Mouse (Mus musculus): Measurements from ENCODE around the gene Vav3.
"Not testable (repeated sequence)": the region's sequence is repeated elsewhere in the genome, so short reads cannot be mapped to it uniquely, and the experiment has no call there.

The Vav3 gene

DNA sequence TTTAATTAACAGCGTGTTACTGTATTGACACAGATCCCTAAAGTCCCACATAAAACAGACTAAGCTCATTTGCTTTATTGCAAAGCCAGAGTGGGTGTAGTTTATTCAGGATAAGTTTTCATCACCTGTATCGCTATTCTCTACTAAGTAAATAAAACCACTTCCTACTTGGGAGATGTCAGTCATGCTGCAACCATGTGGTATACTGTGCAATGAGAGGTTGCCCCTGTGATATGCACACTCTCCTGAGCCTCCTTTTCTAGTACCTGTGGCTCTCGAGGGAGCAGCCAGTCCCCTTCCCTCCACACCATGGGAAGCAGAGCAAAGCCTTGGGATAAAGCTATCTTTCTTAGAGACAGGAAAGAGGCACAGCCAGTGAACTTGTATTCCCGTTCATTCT is 106.5 kb downstream of the Vav3 start:
- no peak for DNase-seq

DNA sequence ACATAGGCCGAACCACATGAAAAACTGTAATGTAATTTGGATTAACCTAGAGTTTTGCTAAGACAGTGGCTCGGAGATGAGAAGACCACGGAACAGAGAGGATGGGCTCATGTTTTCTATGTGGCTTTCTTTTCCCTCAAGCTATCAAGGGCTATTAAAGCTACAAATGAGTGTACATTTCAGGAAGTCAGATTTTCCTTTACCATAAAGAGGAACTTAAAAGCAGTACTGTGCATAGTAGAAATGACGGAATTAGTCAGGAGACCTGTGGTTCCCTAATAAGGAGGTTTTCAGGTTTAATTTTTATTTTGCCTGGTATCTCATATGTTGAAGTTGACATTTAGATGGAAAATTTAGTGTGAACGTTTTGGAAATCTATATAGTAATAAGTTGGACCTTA is 107.8 kb downstream of the Vav3 start:
- DNase-seq, result not testable (repeated sequence)

DNA sequence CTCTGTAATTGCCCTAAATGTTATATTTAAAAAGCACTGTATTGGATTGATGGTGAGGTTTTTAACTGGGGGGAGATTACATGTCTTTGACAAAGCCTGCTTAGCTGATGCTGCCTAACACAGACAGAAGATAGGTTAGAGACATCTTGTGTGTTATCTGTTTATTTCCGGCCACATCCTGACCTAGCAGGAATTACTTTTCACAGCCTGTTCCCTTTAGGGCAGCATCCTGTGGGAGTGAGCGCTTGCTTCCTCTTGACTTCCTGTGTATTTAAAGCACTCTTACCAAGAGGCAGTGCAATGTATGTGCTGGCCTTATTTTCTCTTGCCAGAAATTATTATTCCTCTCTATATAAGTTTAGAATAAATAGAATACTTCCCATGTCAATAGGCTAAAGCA is 111.5 kb downstream of the Vav3 start:
- no peak for DNase-seq

DNA sequence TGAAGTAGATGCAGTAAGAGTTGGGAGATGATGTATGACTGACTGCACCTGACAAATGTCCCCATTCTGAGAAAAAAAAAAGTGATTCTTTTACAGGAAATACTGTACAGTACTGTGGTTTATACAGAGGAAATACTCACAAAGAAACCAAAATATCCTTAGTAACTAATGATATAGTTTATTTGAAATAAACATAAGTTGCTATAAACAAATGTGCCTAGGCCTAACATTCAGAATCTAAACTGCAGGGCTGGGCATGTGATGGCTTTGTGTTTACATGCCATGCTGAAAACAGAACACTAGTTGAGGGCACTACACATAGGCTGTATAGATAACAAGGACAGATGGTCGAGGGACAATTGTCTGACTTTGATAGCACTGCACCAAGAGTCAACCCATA is 114.2 kb downstream of the Vav3 start:
- no peak for DNase-seq

DNA sequence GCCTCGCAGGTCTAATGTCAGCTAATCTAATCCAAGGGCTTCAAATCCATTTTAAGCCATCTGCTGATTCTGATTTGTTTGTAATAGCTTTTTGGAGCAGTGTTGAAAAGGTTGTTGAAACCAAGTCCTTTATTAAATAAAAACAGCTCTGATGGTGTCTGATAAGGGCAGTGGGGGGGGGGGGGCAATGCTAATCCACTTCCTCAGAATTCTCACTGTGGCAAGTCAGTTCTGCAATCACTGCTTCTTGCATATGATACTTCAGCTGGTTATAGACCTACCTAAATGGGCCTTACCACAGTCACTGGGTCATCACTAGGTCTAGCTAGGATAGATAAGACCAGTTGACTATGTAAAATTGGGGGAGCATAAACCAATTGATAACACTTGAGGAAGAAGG is 115.9 kb downstream of the Vav3 start:
- DNase-seq, result no peak

DNA sequence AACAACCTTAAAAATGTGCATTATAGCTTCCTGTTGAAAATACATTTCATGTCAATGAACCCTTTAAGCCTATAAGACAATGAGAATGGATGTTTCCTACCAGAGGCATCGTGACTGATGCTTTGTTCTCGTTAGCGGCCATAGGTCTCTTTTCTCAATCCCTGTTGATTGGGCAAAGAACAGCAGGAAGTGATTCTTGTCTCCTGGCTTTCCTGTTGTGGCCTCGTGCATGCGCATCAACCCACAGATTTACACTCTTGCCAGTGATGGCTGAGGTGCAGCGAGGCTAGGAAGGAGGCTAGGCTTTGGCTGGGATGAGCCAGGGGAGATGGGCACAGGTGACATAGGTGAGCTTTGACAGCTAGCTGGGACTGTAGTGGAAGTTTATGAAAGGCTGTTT is 123.2 kb downstream of the Vav3 start:
- DNase-seq, result no peak

DNA sequence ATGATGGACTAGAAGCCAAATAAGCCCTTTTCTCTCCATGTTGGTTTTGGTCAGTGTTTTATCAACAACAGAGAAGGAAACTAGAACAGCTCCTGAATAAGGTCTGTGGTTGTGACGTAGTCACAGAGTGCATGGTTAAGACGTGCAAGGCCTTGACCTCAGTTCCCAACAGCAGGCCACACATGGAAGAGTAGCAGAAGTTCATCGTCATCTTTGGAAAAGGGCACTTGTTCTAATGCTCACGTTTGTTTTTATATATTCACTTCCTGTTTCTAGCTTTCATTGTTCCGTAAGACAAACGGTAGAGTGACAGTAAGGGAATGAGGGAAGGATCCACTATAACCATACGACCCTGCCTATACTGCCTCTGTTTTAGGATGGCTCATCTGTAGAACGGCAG is 124.1 kb downstream of the Vav3 start:
- DNase-seq, result no peak

DNA sequence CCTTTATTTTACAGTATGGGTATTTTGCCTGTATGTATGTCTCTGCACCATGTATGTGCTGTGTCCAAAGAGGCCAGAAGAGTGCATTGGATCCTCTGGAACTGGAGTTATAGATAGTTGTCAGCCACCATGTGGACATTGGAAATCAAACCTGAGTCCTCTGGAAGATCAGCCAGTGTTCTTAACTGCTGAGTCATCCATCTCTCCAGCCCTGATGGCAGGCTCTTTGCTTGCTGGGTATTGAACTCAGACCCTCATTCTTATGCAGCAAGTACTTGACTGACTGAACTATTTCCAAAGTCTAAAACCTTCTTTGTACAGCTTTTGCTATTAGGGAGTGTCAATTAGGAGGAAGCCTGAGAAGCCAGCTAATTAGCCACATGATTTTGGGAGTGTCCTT is 126.1 kb downstream of the Vav3 start:
- no peak for DNase-seq

DNA sequence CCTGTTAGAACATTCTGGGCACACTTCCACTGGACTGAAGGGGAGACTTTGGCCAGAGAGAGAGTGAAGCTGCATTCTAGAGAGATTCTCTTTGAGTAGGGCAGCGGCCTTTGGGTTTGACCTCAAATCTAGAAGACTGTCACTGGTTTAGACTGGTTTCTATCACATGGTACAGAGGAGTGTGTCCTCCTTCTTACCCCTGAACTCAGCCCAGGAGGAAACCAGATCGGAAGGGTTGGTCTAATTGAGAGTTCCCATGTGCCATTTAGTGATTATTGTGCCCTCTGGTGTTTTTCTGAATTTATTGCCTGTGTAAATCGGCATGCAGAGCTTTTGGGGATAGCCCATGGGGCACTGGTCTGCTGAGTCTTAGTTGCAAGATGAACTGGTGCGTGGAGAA is 126.8 kb downstream of the Vav3 start:
- no peak for DNase-seq

DNA sequence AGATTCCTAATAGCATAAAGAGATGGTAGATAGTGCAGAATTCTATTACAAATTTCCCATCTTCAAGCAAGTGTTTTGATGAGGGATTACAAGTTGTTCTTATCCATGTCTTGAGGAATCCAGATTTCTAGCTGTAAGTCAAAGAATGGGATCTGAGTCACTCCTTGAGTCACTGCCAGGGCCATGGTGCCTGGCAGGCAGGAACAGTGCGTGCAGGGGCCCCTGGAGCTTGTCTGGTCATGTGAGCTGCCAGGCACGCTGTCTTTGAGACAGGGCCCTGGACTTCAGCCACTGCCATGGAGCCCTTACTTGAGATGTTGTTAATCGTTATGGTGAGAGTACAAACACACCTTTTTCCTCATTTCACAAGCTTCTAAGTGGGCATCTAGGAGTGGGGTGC is 129.0 kb downstream of the Vav3 start:
- DNase-seq, result peak; percentile 40 to 54

DNA sequence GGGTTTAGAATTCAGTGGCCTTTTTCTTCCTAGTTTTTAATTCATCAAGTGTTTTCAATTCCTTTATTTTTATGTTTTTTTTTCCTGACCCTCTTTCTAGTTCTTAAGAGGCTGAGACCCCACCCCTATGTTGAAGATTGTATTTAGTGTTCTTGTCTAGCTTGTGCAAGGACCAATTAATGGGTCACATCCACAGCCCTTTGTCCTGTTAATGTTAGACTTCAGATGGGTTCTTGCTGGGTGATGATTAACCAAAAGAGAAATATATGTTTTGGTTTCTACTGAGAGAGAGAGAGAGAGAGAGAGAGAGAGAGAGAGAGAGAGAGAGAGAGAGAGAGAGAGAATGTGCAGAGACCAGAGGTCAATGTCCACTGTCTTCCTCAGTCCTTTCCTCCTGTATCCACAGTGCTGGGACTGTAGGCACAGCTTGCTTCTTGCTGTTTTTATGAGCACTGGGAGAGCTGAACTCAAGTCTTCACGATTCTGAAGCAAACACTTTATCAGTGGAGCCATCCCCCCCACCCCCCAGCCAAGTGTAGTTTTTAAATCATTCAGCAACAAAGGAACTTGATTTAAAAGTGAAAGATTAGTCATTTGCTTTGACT is 130.3 kb downstream of the Vav3 start:
- no peak for DNase-seq

DNA sequence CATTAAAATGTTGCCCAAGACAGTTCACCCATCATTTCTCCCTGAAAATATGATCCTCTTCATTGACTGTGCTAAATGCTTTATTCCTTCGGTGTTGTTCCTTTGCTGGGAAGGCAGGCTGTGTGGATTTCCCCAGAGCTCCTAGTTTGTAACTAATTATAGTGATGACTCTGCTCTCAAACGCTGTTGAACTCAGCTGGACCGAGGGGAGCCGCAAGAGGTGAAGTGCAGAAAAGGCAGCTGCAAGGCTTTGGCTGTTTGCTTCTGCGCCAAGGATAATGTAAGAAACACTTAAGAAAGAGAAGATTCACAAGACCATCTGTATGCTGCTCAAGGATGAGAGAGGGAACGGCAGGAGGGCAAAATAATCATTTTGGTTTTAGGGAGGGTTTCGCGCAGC is 136.1 kb downstream of the Vav3 start:
- DNase-seq, result no peak

DNA sequence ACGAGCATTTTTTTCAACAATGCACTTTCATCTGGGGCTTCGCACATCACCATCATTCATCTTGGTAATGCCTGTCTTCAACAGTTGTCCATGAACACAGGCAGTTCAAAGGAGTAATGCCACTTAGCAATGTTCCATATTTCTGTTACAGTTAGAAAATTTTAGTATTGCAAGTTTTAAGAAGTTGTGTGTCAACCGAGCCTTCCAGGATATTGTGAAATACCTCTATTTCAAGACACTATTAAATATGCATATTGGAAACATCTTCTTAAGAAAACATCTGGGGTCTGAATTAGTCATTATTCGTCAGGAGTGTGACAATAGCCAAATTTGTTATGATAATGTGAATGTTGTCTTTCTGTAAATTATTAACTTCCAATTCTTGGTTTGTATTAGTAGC is 137.8 kb downstream of the Vav3 start:
- DNase-seq, result no peak

DNA sequence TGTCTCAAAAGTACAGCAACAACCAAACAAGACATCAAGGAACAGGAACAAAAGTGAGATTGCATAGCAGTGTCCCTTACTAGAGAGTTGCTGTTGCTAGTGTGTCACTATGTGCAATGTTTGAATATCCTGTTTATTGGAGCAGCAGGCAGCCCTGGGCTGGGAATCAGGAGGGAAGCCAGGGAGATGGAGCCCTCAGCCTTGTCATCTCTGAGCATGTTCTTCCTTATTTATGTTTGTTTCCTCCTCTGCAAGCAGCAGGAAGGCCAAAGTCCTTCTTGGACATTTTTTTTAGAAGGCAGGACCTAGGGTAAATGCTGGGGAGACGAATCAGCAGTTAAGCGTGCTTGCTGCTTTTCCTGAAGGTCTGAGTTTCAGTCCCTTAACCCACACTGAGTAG is 140.2 kb downstream of the Vav3 start:
- DNase-seq, result no peak

DNA sequence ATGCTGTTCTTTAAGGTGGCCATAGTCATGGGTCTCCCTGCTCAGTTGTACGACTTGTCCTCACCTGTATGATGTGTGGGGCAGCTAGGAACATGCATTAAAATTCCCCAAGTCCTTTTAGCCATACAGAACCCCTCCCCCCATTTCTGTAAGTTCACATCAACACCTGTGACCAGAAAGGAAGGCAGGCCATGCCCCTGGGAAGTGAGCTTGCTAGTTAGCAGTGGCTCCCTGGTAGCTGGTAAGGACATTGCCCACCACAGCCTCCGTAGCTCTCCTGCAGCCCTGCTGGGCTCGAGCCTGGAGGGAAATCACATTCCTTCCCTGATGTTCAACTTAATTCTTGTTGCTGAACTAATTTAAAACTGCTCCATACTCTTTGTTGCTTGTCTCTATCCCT is 146.3 kb downstream of the Vav3 start:
- DNase-seq, result no peak

DNA sequence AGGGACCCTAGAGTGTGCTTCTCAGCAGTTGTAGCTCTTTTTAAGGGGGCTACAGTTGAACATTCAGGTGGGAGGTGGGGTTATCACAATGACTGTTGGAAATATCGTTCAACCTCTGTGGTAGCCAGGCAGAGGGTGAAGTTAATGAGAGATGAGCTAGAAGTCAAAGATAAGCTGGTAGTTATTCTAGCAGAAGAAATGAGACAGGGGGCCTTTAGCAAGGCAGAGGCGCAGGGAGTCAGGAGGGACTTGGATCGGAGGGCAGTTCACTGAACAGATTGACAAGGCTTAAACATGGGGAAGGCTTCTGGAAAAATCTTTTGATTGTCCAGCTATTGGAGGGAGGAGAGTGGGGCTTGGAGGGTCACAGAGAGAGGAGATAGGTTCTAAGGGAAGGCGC is 147.4 kb downstream of the Vav3 start:
- DNase-seq, result no peak

DNA sequence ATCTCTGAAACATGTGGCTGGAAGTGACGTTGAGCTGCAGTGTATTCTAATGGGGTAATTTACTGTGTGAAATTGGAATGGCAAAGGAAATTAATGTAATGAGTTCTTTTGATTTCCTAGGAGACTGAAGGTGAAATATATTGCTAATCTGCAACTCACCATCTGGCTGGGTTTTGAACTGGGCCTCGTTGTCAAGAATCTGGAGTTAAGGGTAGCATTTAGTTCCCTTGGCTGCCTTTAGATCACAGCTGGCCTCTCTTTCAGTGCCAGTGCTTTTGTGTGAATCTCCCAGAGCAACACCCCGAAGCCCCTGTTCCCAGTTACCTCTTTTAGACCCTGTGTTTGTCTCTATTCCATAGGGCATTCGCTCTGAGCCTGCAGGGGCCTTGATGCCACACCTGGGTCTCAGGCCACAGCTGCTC is 148.3 kb downstream of the Vav3 start:
- DNase-seq, result no peak

DNA sequence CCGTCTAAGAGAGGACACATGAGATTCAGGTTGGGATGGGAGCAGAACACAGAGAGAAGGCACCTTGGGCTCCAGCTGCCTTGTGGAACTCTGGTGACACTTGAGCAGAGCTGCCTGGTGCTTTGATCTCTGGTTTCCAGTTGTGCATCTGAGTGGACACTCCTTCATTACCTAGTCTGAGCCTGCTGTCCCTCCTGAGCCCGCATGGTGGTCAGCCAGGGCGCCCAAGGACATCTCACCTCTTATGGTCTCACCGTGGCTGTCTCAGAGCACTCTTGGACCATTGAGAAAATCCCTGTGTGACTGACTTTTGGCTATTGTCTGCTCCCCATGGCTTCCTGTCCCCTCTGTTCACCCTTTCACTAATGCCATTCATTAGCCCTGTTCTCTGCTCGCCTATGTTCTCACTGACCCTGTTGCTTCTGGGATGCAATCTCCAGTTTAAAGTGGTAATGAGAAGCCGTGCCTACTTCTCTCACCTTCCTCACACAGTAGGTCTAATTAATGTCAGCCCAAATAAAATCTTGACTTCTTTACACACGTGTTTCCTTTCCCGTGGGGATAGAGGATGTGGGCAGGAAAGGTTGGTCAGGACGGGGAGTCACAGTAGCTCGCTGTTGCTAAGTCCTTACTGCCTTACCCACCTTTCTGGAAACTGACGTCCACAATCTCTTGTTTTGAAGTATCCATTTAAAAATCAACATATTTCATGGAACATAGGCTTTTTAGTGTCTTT is 150.3 kb downstream of the Vav3 start:
- no peak for DNase-seq

DNA sequence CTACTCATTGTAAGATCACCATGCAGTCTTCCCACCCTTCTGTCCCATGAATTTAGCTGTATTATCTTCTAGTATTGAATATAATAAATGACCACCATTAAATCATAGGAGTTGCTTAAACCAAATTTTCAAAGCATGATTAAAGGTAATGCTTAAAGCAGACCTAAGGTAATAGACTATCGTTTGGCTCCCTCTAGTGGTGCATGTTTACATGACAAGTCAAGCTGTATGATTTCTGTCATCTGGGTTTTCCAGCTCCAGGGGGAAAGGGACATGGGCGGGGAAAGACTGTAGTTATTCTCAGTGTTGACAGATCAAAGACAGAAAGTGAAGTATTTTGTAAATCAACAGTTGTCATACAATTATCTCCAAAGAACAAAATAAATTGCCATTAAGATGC is 151.1 kb downstream of the Vav3 start:
- DNase-seq, result peak; percentile 26 to 72

DNA sequence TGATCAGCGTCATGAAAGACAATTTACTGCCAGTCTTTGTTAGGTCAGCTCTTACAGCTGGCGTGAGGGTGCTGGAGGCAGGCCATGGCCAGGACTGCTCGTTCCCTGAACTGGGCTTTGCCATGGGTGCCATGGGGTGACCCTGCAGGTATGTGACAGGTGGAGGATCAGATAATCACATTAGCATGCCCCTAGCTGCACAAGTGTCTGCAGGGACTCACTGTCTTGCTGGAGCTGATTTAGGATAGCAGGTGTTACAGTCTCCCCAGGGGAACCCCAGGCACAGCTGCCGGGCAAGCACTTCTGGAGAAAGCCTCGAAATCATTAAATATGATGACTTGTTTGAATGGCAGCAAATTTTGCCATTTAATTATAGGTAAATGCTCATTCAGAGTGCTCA is 156.0 kb downstream of the Vav3 start:
- DNase-seq, result no peak

DNA sequence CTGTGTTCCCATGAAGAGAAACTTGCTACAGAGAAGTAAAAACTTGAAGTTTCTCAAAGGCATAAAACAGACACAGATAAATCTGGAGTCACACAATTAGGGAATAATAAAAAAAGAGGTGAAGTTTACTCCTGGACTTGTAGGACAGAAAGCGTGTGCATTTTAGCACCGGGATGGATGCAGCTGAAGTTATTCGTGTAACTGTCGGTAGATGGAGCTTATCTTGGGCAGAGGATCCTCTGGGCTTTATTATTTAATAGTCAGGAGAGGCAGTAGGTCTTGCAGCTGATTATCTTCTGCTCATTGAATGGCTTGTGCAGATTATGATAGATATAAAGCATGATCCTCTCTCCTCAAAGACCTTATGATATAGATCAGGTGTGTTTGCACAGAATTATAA is 156.6 kb downstream of the Vav3 start:
- no peak for DNase-seq

DNA sequence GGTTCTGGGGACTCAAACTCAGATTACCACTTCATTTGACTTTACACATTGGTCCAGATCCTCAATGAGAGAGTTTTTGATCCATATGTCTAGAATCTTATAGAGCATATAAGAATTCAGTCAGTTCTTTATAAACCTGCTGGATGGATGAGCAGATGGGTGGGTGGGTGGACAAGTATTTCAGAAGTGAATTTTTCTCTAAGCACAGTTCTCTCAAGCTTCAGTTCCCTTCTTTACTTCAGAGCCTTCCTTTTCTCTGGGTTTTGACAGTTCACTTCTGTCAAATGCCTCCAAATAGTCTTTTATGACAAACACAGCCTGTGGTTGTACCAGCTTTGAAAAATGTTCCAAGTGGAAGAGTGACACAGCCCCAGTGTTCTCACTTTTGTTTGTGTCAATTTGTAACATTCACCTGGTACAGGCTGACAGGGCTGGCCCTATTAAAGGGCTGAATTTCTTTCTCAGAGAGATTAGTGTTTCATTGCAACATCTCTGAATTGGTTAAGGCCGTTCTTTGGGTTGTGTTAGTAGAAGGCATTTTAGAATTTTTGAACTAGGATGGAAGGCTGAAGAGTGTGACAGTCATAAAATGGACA is 159.5 kb downstream of the Vav3 start:
- DNase-seq, result no peak

DNA sequence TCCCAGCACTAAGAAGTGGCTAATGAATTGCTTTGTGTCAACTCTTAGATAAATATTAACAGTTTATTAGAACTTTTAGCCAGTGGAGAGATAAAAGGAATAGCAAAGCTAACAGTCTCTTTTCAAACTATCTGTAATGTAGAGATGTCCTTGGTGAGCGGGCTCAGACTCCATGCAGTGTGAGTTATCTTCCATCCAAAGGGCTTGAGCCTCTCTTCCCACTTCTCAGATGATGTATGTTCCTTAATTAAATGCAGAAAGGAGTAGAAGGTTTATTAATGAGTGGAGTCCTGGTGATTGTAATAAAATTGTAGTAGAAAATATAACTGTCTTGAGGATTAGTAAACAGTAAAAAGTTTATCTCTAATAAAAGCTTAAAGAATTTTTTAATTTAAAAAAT is 169.3 kb downstream of the Vav3 start:
- no peak for DNase-seq

DNA sequence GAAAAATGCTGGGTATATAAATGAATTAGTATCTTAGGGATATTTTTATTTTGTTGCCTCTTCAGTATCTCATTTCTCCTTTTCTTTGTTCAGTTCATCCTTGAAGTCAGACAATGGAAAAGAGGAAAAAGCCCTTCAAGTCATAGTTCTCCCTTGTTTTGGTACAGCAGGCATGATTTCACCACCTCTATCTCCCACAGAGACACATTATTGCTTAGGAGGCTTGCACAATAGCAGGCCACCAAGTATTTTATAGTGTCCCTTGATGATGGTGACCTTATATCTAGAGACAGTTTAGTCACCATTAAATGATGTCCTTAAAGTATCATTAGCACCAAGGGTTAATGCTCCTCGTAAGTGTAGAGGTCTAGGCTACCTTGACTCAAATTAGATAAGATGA is 171.4 kb downstream of the Vav3 start:
- DNase-seq, result no peak

DNA sequence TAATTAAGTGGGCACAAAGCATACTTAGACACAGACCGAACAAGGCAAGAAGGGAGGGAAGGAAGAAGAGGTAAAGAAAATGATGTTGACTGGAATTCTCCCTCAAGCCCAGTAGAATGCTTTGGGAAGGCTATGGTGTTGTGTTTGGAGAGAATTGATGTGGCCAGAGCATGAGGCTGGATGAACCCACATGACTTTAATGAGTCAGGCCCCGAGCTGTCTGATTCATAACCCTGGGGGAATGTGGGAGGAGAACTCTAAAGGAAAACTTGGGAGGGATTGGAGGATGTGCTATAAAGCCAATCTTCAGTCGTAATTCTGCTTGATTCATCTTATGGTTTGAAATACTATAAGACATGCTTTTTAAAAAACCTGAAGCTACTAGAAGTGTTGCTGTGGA is 175.0 kb downstream of the Vav3 start:
- DNase-seq, result no peak

Data from cerebellum, postnatal 36 days (tissue).